Mouse (Mus musculus): ENCODE measurements around the gene Capn2. TPM values are rescaled to one million over a fixed set of nuclear protein-coding genes. Genes with fewer than 3 reads are reported as not detected.

Gene Capn2
- total and polyA plus RNA-seq, 2 experiments from 2014 or later, result 82.1 to 88.2 TPM

DNA sequence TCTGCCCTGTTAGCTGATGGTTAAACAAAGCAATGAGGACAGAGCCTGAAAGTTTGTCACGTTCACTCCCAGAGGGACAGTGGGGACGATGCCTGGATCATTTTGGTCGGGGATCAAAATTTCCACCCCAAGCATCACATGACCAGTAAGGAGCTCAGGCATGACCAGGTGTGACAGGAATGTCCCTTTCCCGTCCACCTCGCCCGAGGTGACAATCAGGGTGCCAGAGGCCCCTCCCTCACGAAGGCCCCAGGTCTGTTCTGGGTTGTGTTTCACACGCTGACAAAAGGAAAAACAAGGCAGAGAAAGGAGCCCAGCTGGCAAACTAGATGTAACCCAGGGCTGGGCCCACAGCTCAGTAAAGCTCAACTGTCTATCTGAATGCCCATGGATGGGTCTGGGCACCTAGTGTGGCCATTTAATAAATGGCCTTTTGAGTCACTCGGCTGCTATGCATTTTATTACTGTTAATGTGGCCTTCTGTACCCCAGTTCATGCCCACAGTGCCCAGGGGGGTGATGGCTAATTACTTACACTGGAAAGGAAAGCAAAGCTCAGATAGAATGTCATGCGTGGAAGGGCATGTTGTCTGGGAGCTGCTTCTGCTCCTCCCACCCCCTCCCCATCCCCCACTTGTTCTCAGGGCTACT lies 35.6 kb downstream of the Capn2 start:
- TF ChIP-seq CTCF (IDR thresholded peaks at IDR 0.05), result no peak

GRCm38 (mm10) chr1:182481138-182481537 lies 36.3 kb downstream of the Capn2 start:
- 90% methylated on average over 7 of the region's 7 CpGs for WGBS
- Histone ChIP-seq H3K9ac (replicated peaks; ENCODE audit: low read length, poor library complexity, severe bottlenecking) (no peak overlapping the region), H3K9me3 (ENCODE audit: low read length) (no peaks in the 10 kb centered on the region), H3K36me3 (ENCODE audit: insufficient read depth, low read length) (peaks cover 71% of the 10 kb centered on the region), H3K4me1 (ENCODE audit: insufficient read depth, low read length) (no peaks in the 10 kb centered on the region), H3K4me2 (ENCODE audit: low read depth, low read length, poor library complexity, severe bottlenecking) (no peak overlapping the region), H3K27ac (ENCODE audit: low read depth, low read length) (no peak overlapping the region), H3K4me3 (ENCODE audit: low read depth, low read length) (no peak overlapping the region), H3K27me3 (ENCODE audit: insufficient read depth, low read length) (no peaks in the 10 kb centered on the region)
- TF ChIP-seq CTCF (IDR thresholded peaks at IDR 0.05), result no peak
- ATAC-seq (ENCODE audit: low FRiP score) (no peak), DNase-seq (ENCODE audit: low spot score) (no peak)

More for the DNA sequence above, 35.6 kb downstream of the Capn2 start:
- no peak overlapping the region for H3K9ac ChIP-seq (replicated peaks; ENCODE audit: low read length, poor library complexity, severe bottlenecking)
- no peaks in the 10 kb centered on the region for H3K9me3 ChIP-seq (ENCODE audit: low read length)
- H3K4me2 ChIP-seq (ENCODE audit: low read depth, low read length, poor library complexity, severe bottlenecking), result no peak overlapping the region
- no peak overlapping the region for H3K4me3 ChIP-seq (ENCODE audit: low read depth, low read length)
- H3K27me3 ChIP-seq (ENCODE audit: insufficient read depth, low read length), result no peaks in the 10 kb centered on the region
- ATAC-seq (ENCODE audit: low FRiP score) (no peak), DNase-seq (ENCODE audit: low spot score) (no peak)
- no peak overlapping the region for H3K27ac ChIP-seq (ENCODE audit: low read depth, low read length)
- H3K36me3 ChIP-seq (ENCODE audit: insufficient read depth, low read length), result peaks cover 74% of the 10 kb centered on the region
- 89% methylated on average over 10 of the region's 10 CpGs for WGBS
- H3K4me1 ChIP-seq (ENCODE audit: insufficient read depth, low read length), result no peaks in the 10 kb centered on the region

GRCm38 (mm10) chr1:182478935-182479334 lies 38.5 kb downstream of the Capn2 start:
- DNase-seq (ENCODE audit: low spot score), result no peak
- peaks cover 73% of the 10 kb centered on the region for H3K36me3 ChIP-seq (ENCODE audit: insufficient read depth, low read length)
- no peak overlapping the region for H3K9ac ChIP-seq (replicated peaks; ENCODE audit: low read length, poor library complexity, severe bottlenecking)
- no peak overlapping the region for H3K4me2 ChIP-seq (ENCODE audit: low read depth, low read length, poor library complexity, severe bottlenecking)
- WGBS, result 94% methylated on average over 4 of the region's 4 CpGs
- H3K4me1 ChIP-seq (ENCODE audit: insufficient read depth, low read length), result no peaks in the 10 kb centered on the region
- TF ChIP-seq CTCF (IDR thresholded peaks at IDR 0.05), result no peak
- no peaks in the 10 kb centered on the region for H3K9me3 ChIP-seq (ENCODE audit: low read length)
- ATAC-seq (ENCODE audit: low FRiP score), result no peak
- no peak overlapping the region for H3K4me3 ChIP-seq (ENCODE audit: low read depth, low read length)
- no peak overlapping the region for H3K27ac ChIP-seq (ENCODE audit: low read depth, low read length)
- no peaks in the 10 kb centered on the region for H3K27me3 ChIP-seq (ENCODE audit: insufficient read depth, low read length)

DNA sequence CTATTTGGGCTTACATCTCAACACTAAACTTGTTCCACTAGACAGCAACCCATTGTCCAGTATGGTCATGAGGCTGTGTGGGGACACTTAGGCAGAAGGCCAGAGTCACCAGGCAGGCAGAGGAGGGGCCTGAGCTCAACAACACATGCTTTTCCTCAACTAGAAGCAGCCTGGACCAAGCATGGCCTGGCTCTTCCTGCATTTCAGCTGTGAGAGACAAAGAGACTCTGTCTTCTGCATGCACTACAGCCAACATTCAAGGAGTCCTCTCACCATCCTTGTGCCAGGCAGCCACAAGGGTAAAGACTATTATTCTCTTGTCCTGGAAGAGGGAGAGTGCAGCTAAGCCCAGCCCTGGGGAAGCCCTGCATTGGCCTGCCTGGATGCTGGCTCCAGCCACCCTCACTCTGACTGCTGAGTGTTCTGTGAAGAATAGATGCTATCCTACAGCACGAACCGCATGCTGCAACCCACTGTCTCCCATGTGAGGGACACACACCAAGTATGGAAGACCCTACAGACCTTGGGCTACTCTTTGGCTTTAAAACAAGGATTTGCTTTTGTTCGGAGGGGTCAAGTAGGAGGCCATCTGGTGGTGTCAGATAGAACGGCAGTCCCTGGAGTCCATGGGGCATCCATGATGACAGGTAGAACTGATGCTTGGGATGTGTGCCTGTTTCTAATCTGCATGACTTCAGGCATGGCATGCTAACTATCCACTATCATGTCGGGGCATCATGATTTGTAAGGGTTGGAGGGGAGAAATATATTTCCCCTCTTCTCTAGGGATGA lies 42.2 kb downstream of the Capn2 start:
- no peaks in the 10 kb centered on the region for H3K27me3 ChIP-seq (ENCODE audit: insufficient read depth, low read length)
- no peak overlapping the region for H3K4me3 ChIP-seq (ENCODE audit: low read depth, low read length)
- no peak overlapping the region for H3K9ac ChIP-seq (replicated peaks; ENCODE audit: low read length, poor library complexity, severe bottlenecking)
- H3K4me2 ChIP-seq (ENCODE audit: low read depth, low read length, poor library complexity, severe bottlenecking), result no peak overlapping the region
- peak; percentile 50 for TF ChIP-seq CTCF (IDR thresholded peaks at IDR 0.05)
- no peaks in the 10 kb centered on the region for H3K4me1 ChIP-seq (ENCODE audit: insufficient read depth, low read length)
- H3K27ac ChIP-seq (ENCODE audit: low read depth, low read length), result no peak overlapping the region
- peak; percentile 52; the same call in 1 of the 2 replicates for ATAC-seq (ENCODE audit: low FRiP score)
- peak; percentile 39 for DNase-seq (ENCODE audit: low spot score)
- WGBS, result 90% methylated on average over 5 of the region's 5 CpGs
- H3K36me3 ChIP-seq (ENCODE audit: insufficient read depth, low read length), result peaks cover 77% of the 10 kb centered on the region
- no peaks in the 10 kb centered on the region for H3K9me3 ChIP-seq (ENCODE audit: low read length)

DNA sequence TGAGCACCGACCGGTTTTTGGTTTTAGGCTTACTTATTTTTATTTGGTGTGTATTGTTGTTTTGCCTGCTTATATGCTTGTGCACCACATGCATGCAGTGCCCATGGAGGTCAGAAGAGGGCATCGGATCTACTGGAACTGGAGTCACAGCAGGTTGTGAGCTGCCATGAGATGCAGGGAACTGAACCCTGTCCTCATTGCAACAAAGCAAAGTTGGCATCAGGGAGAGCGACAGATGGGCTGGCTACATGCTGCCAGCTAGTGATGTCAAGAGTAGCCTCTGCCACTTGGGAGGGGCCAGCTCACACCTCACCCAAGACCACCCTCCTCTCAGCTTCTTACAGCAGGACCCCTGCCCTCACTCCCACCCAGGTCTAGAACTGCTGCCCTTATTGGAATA lies 51.4 kb downstream of the Capn2 start:
- no peak overlapping the region for H3K4me3 ChIP-seq (ENCODE audit: low read depth, low read length)
- no peaks in the 10 kb centered on the region for H3K4me1 ChIP-seq (ENCODE audit: insufficient read depth, low read length)
- 94% methylated on average over 4 of the region's 4 CpGs for WGBS
- peaks cover 38% of the 10 kb centered on the region for H3K36me3 ChIP-seq (ENCODE audit: insufficient read depth, low read length)
- ATAC-seq (ENCODE audit: low FRiP score) (no peak), DNase-seq (ENCODE audit: low spot score) (no peak)
- no peaks in the 10 kb centered on the region for H3K9me3 ChIP-seq (ENCODE audit: low read length)
- no peak overlapping the region for H3K27ac ChIP-seq (ENCODE audit: low read depth, low read length)
- no peak overlapping the region for H3K9ac ChIP-seq (replicated peaks; ENCODE audit: low read length, poor library complexity, severe bottlenecking)
- no peaks in the 10 kb centered on the region for H3K27me3 ChIP-seq (ENCODE audit: insufficient read depth, low read length)
- H3K4me2 ChIP-seq (ENCODE audit: low read depth, low read length, poor library complexity, severe bottlenecking), result no peak overlapping the region
- peak; percentile 29; the same call in 1 of the 2 replicates for TF ChIP-seq CTCF (IDR thresholded peaks at IDR 0.05)

- Histone ChIP-seq H3K4me3 (ENCODE audit: low read depth, low read length) (no peak overlapping the region), H3K27ac (ENCODE audit: low read depth, low read length) (no peak overlapping the region), H3K4me2 (ENCODE audit: low read depth, low read length, poor library complexity, severe bottlenecking) (no peak overlapping the region), H3K4me1 (ENCODE audit: insufficient read depth, low read length) (no peaks in the 10 kb centered on the region), H3K9ac (replicated peaks; ENCODE audit: low read length, poor library complexity, severe bottlenecking) (no peak overlapping the region), H3K9me3 (ENCODE audit: low read length) (no peaks in the 10 kb centered on the region), H3K36me3 (ENCODE audit: insufficient read depth, low read length) (peaks cover 33% of the 10 kb centered on the region), H3K27me3 (ENCODE audit: insufficient read depth, low read length) (no peaks in the 10 kb centered on the region)
- 88% methylated on average over 4 of the region's 4 CpGs for WGBS
- TF ChIP-seq CTCF (IDR thresholded peaks at IDR 0.05), result no peak
- no peak for DNase-seq (ENCODE audit: low spot score)
- ATAC-seq (ENCODE audit: low FRiP score), result no peak
Measured at GRCm38 (mm10) chr1:182465309-182465708, 52.1 kb downstream of the Capn2 start.
